Comparison of ENCODE assay signal across 12 mouse cellular contexts in genomic region chr8:79559516-79559915, GRCm38 (mm10).
DNase-seq lines count a peak whose midpoint lies in the region.
"Had no signal": no experiment of that assay in that cellular context is flagged by ENCODE, and none has a peak within 500 bp of the region (broad histone marks: within the 10 kb centered on the region; RNA-seq: fewer than 3 reads in every experiment).

No protein-coding gene starts in this region.

- peak; percentile 87 for DNase-seq in heart, adult 11 months
- no peak for DNase-seq in heart, adult 18-20 months
- DNase-seq in Muller cell, postnatal 12 days (ENCODE audit: inconsistent ontology term): peak; percentile 62
- DNase-seq in adrenal gland, postnatal 10 days: peak; percentile 81
- DNase-seq in right cerebral cortex, adult 18-20 months: peak; percentile 32
- DNase-seq in kidney, adult 9 months: no peak
- DNase-seq in kidney, postnatal 10 days: no peak
- no peak for DNase-seq in urinary bladder, adult 2 months (ENCODE audit: low spot score)
- DNase-seq: cerebellum, adult 2 months; heart, postnatal 10 days; kidney, adult 8-10 months; liver, embryonic 13.5 days had no signal

Comparison
In these comparisons a context has a peak if more than half of its experiments do, and no peak if none do; other contexts are left out.
1. DNase-seq: peak in heart, adult 11 months (single experiment), Muller cell, postnatal 12 days (single experiment), adrenal gland, postnatal 10 days (single experiment) and right cerebral cortex, adult 18-20 months (single experiment); none in heart, adult 18-20 months (0 of 2), kidney, adult 9 months (single experiment), kidney, postnatal 10 days (single experiment) and urinary bladder, adult 2 months (single experiment).